Mouse (Mus musculus) gastrocnemius, adult 8-10 months (tissue): Measurements from ENCODE around the gene Ube2u. TPM values are rescaled to one million over a fixed set of nuclear protein-coding genes. Genes with fewer than 3 reads are reported as not detected.
A peak's percentile ranks its signal among the peaks of the same experiment; 100 is the strongest.

Source experiments
- DNase-seq, 2 experiments: peaks; one replicate each; pipeline ENCODE4 v3.0.0; 2022; ENCODE audit warnings: low spot score in 2 of 2
- total RNA-seq, 4 experiments: library from RNA; stranded (reverse); gene quantifications; 2 replicates each; pipeline ENCODE4 v1.2.4; 2022

The Ube2u gene
- total RNA-seq, 4 experiments from 2014 or later = not detected

- no peak for DNase-seq
Measured at GRCm38 (mm10) chr4:100547905-100548304, 69.3 kb downstream of the Ube2u start.

DNA sequence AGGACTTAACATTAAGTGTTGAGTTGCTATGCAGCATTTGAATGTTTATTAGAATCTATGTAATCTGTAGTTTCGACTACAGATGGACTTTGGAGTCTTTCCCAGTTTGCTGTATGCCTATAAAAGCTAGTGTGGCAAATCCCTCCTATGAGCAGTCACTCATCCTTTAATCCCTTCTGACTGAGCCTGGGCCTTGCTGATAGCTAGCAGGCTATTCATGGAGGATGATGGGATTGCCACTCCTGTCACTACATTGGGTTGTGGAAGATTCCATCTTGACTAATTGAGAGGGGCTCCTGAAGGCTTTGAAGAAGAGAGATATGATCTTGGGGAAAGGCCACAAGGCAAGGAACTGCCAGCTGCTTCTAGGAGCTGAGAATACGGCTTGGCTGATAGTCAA, 74.6 kb downstream of the Ube2u start:
- DNase-seq = no peak

DNA sequence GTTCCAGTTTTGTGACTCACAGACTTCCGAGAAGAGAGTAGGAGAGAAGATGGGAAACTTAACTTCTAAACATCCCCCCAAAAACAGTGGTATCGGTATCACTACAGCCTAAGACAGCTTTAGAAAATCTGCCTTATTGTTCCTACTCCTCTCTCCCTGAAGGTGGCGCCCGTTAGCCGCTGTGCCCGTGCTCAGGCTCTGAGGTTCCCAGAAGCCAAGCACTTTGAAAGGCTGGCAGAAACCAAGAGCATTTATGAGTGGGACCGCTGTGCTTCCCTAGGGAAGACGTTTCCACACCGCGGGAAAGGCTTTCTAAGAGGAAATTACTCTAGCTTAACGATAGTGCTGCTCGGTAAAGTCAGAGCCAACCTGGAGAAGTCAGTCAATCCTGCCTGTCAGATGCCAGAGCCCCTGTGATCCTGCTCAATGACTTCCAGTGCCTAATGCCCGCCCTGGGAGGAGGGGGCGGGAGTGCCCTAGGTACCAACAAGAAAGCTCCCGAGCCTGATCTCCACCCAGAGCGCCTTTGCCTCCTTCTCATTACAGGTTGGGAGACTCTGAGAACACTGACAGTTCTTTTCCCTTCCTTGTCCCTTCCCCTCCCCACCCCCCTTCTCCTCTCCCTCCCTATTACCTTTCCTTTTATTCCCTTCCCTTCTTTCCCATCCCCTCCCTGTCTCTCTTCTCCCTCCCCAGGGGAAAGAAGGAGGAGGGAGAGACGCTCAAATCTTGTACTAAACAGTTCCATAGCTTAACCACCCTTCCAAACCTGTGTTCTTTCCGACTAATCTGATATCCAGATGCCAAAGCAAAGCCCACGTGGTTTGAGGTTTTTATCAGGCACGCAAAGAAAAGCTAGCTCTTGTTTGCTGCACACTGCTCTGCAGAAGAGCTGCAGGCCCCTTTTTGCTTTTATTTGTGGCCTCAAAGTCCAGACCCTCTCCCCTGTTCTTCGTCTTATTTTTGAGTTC, 109.9 kb downstream of the Ube2u start:
- peak; percentile 40 to 42 for DNase-seq

- DNase-seq = no peak
Measured at GRCm38 (mm10) chr4:100595771-100596170, 117.1 kb downstream of the Ube2u start.

DNA sequence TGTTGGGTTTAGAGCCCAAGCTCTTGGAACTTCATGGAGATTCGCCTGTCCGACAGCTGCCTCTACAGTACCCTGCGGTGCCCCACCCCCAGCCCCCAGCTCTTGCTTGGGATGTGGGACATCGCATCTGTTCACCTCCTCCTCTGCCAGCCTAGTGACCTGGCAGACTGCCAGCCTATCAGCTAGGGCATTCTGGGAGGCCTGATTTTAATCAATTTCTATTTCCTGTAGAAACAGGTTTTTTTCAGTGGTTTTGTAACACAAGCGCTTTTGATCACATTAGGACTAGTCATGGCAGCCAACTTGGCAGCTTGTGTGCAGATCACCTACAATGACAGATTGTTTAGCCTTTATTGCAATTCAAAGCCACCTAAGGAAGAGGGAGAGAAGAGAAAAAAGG, 118.0 kb downstream of the Ube2u start:
- no peak for DNase-seq

- no peak for DNase-seq
Measured at GRCm38 (mm10) chr4:100597049-100597448, 118.4 kb downstream of the Ube2u start.
